Mouse (Mus musculus) intestine, postnatal 0 days (tissue): ENCODE data around the gene Zbtb21. TPM values are rescaled to one million over a fixed set of nuclear protein-coding genes. Genes with fewer than 3 reads are reported as not detected.

ENCODE experiments used
- ATAC-seq: fragments of 200-750 bp; cut with Nextera tagmentation; 2 replicates; pipeline ENCODE4 v1.8.0; 2017; ENCODE audit warnings: mild to moderate bottlenecking, moderate TSS enrichment, moderate library complexity
- H3K27ac ChIP-seq: fragments of 300-500 bp; sonication (generic); 2 replicates; pipeline ENCODE4 v1.5.1; 2014; ENCODE audit warnings: mild to moderate bottlenecking, low read depth, low read length, moderate library complexity
- H3K27me3 ChIP-seq: fragments of 300-500 bp; sonication (generic); replicated peaks from 2 replicates; pipeline ENCODE4 v1.6.1; 2014; ENCODE audit warnings: low read length, mixed read lengths; ENCODE audit not compliant: control insufficient read depth, insufficient read depth
- H3K36me3 ChIP-seq: fragments of 300-500 bp; sonication (generic); 2 replicates; pipeline ENCODE4 v1.6.1; 2014; ENCODE audit warnings: mild to moderate bottlenecking, moderate library complexity; ENCODE audit not compliant: control insufficient read depth, insufficient read depth
- H3K4me1 ChIP-seq: fragments of 300-500 bp; sonication (generic); replicated peaks from 2 replicates; pipeline ENCODE4 v1.6.1; 2014; ENCODE audit warnings: antibody characterized with exemption, low read length, mixed read lengths; ENCODE audit not compliant: control insufficient read depth, insufficient read depth
- H3K4me2 ChIP-seq: fragments of 300-500 bp; sonication (generic); replicated peaks from 2 replicates; pipeline ENCODE4 v1.6.1; 2014; ENCODE audit warnings: low read depth, mild to moderate bottlenecking, moderate library complexity
- H3K4me3 ChIP-seq: fragments of 300-500 bp; sonication (generic); 2 replicates; pipeline ENCODE4 v1.5.1; 2014; ENCODE audit warnings: low read depth, low read length
- H3K9ac ChIP-seq: fragments of 300-500 bp; sonication (generic); 2 replicates; pipeline ENCODE4 v1.6.1; 2014; ENCODE audit warnings: mild to moderate bottlenecking, low read depth, low read length
- H3K9me3 ChIP-seq: fragments of 300-500 bp; sonication (generic); 2 replicates; pipeline ENCODE4 v1.6.1; 2016; ENCODE audit warnings: mixed run types; ENCODE audit not compliant: control insufficient read depth
- CTCF ChIP-seq: sonication (generic); IDR thresholded peaks from 2 replicates; pipeline ENCODE4 v1.5.1; 2016; ENCODE audit warnings: low read depth, mild to moderate bottlenecking, control low read depth, antibody characterized with exemption, moderate library complexity
- WGBS: fragments of 180-500 bp; shearing (Covaris S2); extraction: QIAGEN DNeasy Blood & Tissue Kit; methylation state at CpG from one replicate; pipeline ENCODE4 v1.1.7; 2014; 5-methylcytosine and 5-hydroxymethylcytosine counted together
- polyA plus RNA-seq: library from polyadenylated mRNA; unstranded; fragments of >200 nt; fragmentation: Nextera tagmentation; extraction: Ambion mirVana; gene quantifications from 2 replicates; pipeline ENCODE4 v1.2.1, GENCODE M21; 2015

The Zbtb21 gene
- polyA plus RNA-seq, 1 experiment from 2014 or later = 4.2 TPM

GRCm38 (mm10) chr16:97960348-97960747 lies 2.1 kb downstream of the Zbtb21 start:
- TF ChIP-seq CTCF = no peak
- Histone ChIP-seq H3K36me3 (peaks cover 11% of the 10 kb centered on the region), H3K9ac (no peak overlapping the region), H3K4me3 (no peak overlapping the region), H3K27me3 (no peaks in the 10 kb centered on the region), H3K4me1 (peaks cover 8% of the 10 kb centered on the region; the same call in 1 of the 2 replicates), H3K4me2 (0 out of 2 replicates have a peak overlapping the region, but pooled peaks have one; percentile 85), H3K27ac (no peak overlapping the region), H3K9me3 (no peaks in the 10 kb centered on the region)
- no peak for ATAC-seq
- WGBS = 85% methylated on average over 3 of the region's 3 CpGs

DNA sequence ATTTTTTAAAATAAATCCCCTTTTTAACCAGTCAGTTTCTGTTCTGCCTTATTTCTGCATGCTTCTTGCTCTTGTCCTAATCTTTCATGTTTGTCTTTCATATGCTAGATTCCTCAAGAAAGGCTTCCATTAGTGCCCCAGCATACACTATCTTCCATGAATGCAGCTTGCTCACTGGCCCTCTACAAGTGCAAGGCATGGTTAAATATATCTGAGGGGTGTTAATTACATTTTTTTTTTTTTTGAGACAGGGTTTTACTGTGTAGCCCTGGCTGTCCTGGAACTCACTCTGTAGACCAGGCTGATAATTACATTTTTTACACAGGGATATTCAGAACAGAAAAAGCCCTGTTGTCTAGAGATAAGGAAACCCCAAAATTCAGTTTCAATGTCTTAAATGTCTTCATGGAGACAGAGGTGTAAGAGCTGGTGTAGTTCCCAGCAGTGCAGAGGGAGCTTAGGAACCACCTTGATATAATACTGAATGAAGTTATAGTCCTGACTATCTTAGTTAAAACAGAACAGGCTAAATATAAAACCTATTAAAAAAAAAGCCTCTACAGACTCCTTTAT lies 3.9 kb downstream of the Zbtb21 start:
- no peak for TF ChIP-seq CTCF
- Histone ChIP-seq H3K27me3 (no peaks in the 10 kb centered on the region), H3K36me3 (peaks cover 15% of the 10 kb centered on the region), H3K27ac (no peak overlapping the region), H3K9ac (no peak overlapping the region), H3K9me3 (no peaks in the 10 kb centered on the region), H3K4me3 (no peak overlapping the region), H3K4me2 (no peak overlapping the region), H3K4me1 (peaks cover 10% of the 10 kb centered on the region; the same call in 1 of the 2 replicates)
- no peak for ATAC-seq

GRCm38 (mm10) chr16:97957626-97958025 lies 4.8 kb downstream of the Zbtb21 start:
- ATAC-seq = no peak
- Histone ChIP-seq H3K4me1 (peaks cover 10% of the 10 kb centered on the region; the same call in 1 of the 2 replicates), H3K9me3 (no peaks in the 10 kb centered on the region), H3K4me2 (no peak overlapping the region), H3K9ac (no peak overlapping the region), H3K27me3 (no peaks in the 10 kb centered on the region), H3K27ac (no peak overlapping the region), H3K4me3 (no peak overlapping the region), H3K36me3 (peaks cover 19% of the 10 kb centered on the region)
- TF ChIP-seq CTCF = no peak

DNA sequence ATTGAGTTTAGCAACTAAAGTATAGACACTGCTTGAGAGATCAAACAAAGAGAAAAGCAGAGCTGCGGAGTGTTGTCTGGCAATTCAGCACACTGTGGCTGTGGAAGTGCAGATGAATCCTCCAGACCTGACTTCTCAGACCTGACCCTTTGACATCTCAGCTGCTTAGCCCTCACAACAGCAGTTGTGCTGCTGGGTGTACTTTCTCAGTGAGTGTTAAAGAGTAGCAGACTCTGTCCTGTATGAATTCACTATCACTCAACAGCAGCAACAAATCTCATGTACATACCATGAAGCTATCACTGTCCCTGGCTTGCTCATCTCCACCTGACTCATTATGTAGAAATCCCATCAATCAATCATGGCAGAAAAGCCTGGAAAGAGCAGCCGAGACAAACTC lies 6.4 kb downstream of the Zbtb21 start:
- no peak for TF ChIP-seq CTCF
- WGBS = 80% methylated on average over 2 of the region's 2 CpGs

DNA sequence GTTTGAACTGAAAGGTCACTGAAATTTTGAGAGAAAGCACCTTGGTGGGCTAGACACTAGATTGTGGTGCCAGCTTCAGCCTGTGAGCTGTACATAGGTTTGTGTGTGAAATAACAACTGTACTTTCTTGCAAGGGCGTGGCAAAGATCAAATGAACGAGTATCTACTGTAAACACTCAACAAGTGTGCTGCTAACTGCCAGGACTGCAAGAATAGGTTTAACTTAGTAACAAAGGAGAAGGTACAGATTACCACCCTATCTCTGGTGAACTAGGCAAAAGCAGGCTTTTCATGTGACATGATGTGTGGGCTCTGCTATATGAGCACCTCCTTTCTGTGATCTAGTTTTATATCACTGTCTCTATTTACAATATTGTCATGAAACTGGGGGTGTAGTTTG lies 9.1 kb downstream of the Zbtb21 start:
- Histone ChIP-seq H3K4me2 (no peak overlapping the region), H3K27me3 (no peaks in the 10 kb centered on the region), H3K9me3 (no peaks in the 10 kb centered on the region), H3K36me3 (peaks cover 54% of the 10 kb centered on the region), H3K9ac (no peak overlapping the region), H3K4me3 (no peak overlapping the region), H3K4me1 (0 out of 2 replicates have a peak, but pooled peaks cover 3% of the 10 kb centered on the region), H3K27ac (no peak overlapping the region)
- 68% methylated on average over 2 of the region's 2 CpGs for WGBS
- no peak for TF ChIP-seq CTCF
- ATAC-seq = no peak

More for the DNA sequence above, 6.4 kb downstream of the Zbtb21 start:
- Histone ChIP-seq H3K9me3 (no peaks in the 10 kb centered on the region), H3K36me3 (peaks cover 35% of the 10 kb centered on the region), H3K4me2 (no peak overlapping the region), H3K4me3 (no peak overlapping the region), H3K4me1 (peaks cover 10% of the 10 kb centered on the region; the same call in 1 of the 2 replicates), H3K27ac (no peak overlapping the region; the same call in 1 of the 2 replicates), H3K27me3 (no peaks in the 10 kb centered on the region), H3K9ac (no peak overlapping the region)
- no peak for ATAC-seq

DNA sequence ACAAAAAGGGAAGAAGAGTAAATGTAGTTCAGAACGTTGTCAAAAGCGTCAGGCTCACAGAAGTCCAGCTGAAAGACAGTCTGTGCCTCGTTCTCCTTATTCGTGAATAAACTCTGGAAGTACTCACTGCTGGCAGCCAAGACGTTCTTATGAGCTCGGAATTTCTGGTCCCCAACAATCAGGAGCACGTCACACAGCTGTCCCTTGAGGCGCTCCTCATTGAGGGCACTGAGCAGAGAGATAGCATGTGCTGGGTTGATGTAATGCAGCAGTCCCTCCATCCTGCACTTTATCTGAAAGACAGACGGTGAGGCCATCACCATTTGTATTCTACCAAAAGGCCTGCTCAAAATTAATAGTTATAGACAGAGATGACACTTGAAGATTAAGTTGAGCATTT lies 9.6 kb downstream of the Zbtb21 start:
- Histone ChIP-seq H3K4me3 (no peak overlapping the region), H3K27ac (no peak overlapping the region), H3K4me2 (no peak overlapping the region), H3K27me3 (no peaks in the 10 kb centered on the region), H3K36me3 (peaks cover 54% of the 10 kb centered on the region), H3K4me1 (0 out of 2 replicates have a peak, but pooled peaks cover 3% of the 10 kb centered on the region), H3K9ac (no peak overlapping the region), H3K9me3 (no peaks in the 10 kb centered on the region)
- ATAC-seq = no peak
- 84% methylated on average over 9 of the region's 9 CpGs for WGBS
- no peak for TF ChIP-seq CTCF
